Mouse (Mus musculus): ENCODE data around the gene Fem1a.

- TF ChIP-seq POLR2A (IDR thresholded peaks at IDR 0.05; ENCODE audit: control insufficient read depth, extremely low read depth, insufficient read depth, low read length, poor library complexity) (no peak), CTCF (IDR thresholded peaks at IDR 0.05; ENCODE audit: borderline replicate concordance, control insufficient read depth, extremely low read depth, insufficient read depth, low read length, poor library complexity) (no peak)
Observed at GRCm38 (mm10) chr17:56298238-56298637, 41.6 kb downstream of the Fem1a start.
